Mouse (Mus musculus) kidney, embryonic 14.5 days (tissue): ENCODE results near the gene Slc7a5. TPM values are rescaled to one million over a fixed set of nuclear protein-coding genes. Genes with fewer than 3 reads are reported as not detected.

ENCODE experiments used
- ATAC-seq: fragments of 200-750 bp; cut with Nextera tagmentation; 2 replicates; pipeline ENCODE4 v1.8.0; 2017; ENCODE audit warnings: moderate number of reproducible peaks, mild to moderate bottlenecking, moderate TSS enrichment, moderate library complexity; ENCODE audit not compliant: low FRiP score, low TSS enrichment
- H3K27ac ChIP-seq: fragments of 300-500 bp; sonication (generic); 2 replicates; pipeline ENCODE4 v1.5.1; 2014; ENCODE audit warnings: low read depth, mild to moderate bottlenecking, low read length, moderate library complexity, mixed read lengths
- H3K27me3 ChIP-seq: fragments of 300-500 bp; sonication (generic); 2 replicates; pipeline ENCODE4 v1.6.1; 2014; ENCODE audit warnings: mild to moderate bottlenecking, low read length; ENCODE audit not compliant: control insufficient read depth, insufficient read depth
- H3K36me3 ChIP-seq: fragments of 300-500 bp; sonication (generic); 2 replicates; pipeline ENCODE4 v1.6.1; 2014; ENCODE audit warnings: low read length, mixed read lengths; ENCODE audit not compliant: control insufficient read depth, insufficient read depth
- H3K4me1 ChIP-seq: fragments of 300-500 bp; sonication (generic); 2 replicates; pipeline ENCODE4 v1.6.1; 2014; ENCODE audit warnings: low read length, mixed read lengths; ENCODE audit not compliant: control insufficient read depth, insufficient read depth
- H3K4me2 ChIP-seq: fragments of 300-500 bp; sonication (generic); replicated peaks from 2 replicates; pipeline ENCODE4 v1.6.1; 2014; ENCODE audit warnings: low read depth, mild to moderate bottlenecking, low read length
- H3K4me3 ChIP-seq: fragments of 300-500 bp; sonication (generic); 2 replicates; pipeline ENCODE4 v1.5.1; 2014; ENCODE audit warnings: mild to moderate bottlenecking, low read length
- H3K9ac ChIP-seq: fragments of 300-500 bp; sonication (generic); 2 replicates; pipeline ENCODE4 v1.6.1; 2014; ENCODE audit warnings: low read depth, mild to moderate bottlenecking, low read length, moderate library complexity
- H3K9me3 ChIP-seq: fragments of 300-500 bp; sonication (generic); 2 replicates; pipeline ENCODE4 v1.6.1; 2016; ENCODE audit warnings: low read length; ENCODE audit not compliant: control insufficient read depth
- WGBS: fragments of 180-500 bp; shearing (Covaris S2); extraction: QIAGEN DNeasy Blood & Tissue Kit; methylation state at CpG from one replicate; pipeline ENCODE4 v1.1.7; 2014; 5-methylcytosine and 5-hydroxymethylcytosine counted together
- polyA plus RNA-seq: library from polyadenylated mRNA; unstranded; fragments of >200 nt; fragmentation: Nextera tagmentation; extraction: Ambion mirVana; gene quantifications from 2 replicates; pipeline ENCODE4 v1.2.1, GENCODE M21; 2014

Gene Slc7a5
- polyA plus RNA-seq, 1 experiment from 2014 or later: 25.9 TPM

- ATAC-seq: no peak
- H3K27ac ChIP-seq: no peak overlapping the region
- H3K9ac ChIP-seq: no peak overlapping the region
- H3K9me3 ChIP-seq: no peaks in the 10 kb centered on the region
- no peak overlapping the region for H3K4me2 ChIP-seq
- H3K36me3 ChIP-seq: peaks cover 68% of the 10 kb centered on the region
- H3K4me1 ChIP-seq: no peaks in the 10 kb centered on the region
- H3K4me3 ChIP-seq: no peak overlapping the region
- H3K27me3 ChIP-seq: no peaks in the 10 kb centered on the region
- 92% methylated on average over 6 of the region's 6 CpGs for WGBS
Measured at GRCm38 (mm10) chr8:121885433-121885832, 22.1 kb downstream of the Slc7a5 start.

- Histone ChIP-seq H3K4me3 (no peak overlapping the region), H3K27me3 (no peaks in the 10 kb centered on the region), H3K4me1 (no peaks in the 10 kb centered on the region), H3K36me3 (peaks cover 68% of the 10 kb centered on the region), H3K9ac (no peak overlapping the region), H3K27ac (no peak overlapping the region), H3K4me2 (no peak overlapping the region), H3K9me3 (no peaks in the 10 kb centered on the region)
- 97% methylated on average over 9 of the region's 9 CpGs for WGBS
- ATAC-seq: no peak
Measured at GRCm38 (mm10) chr8:121885001-121885400, 22.5 kb downstream of the Slc7a5 start.

- WGBS: 82% methylated on average over 3 of the region's 3 CpGs
- no peak for ATAC-seq
- Histone ChIP-seq H3K4me1 (no peaks in the 10 kb centered on the region), H3K4me3 (no peak overlapping the region), H3K27ac (no peak overlapping the region), H3K9ac (no peak overlapping the region), H3K27me3 (no peaks in the 10 kb centered on the region), H3K36me3 (peaks cover 68% of the 10 kb centered on the region), H3K9me3 (no peaks in the 10 kb centered on the region), H3K4me2 (no peak overlapping the region)
Measured at GRCm38 (mm10) chr8:121884181-121884580, 23.3 kb downstream of the Slc7a5 start.

- 96% methylated on average over 5 of the region's 5 CpGs for WGBS
- Histone ChIP-seq H3K36me3 (peaks cover 54% of the 10 kb centered on the region), H3K4me3 (no peak overlapping the region), H3K9ac (no peak overlapping the region), H3K9me3 (no peaks in the 10 kb centered on the region), H3K27ac (no peak overlapping the region), H3K27me3 (no peaks in the 10 kb centered on the region), H3K4me1 (no peaks in the 10 kb centered on the region), H3K4me2 (no peak overlapping the region)
- no peak for ATAC-seq
Measured at GRCm38 (mm10) chr8:121881921-121882320, 25.6 kb downstream of the Slc7a5 start.

- H3K9me3 ChIP-seq: no peaks in the 10 kb centered on the region
- no peak for ATAC-seq
- WGBS: 24% methylated on average over 1 of the region's 1 CpGs
- H3K4me3 ChIP-seq: no peak overlapping the region
- H3K36me3 ChIP-seq: peaks cover 43% of the 10 kb centered on the region
- no peaks in the 10 kb centered on the region for H3K27me3 ChIP-seq
- H3K4me1 ChIP-seq: 0 out of 2 replicates have a peak, but pooled peaks cover 1% of the 10 kb centered on the region
- no peak overlapping the region for H3K9ac ChIP-seq
- no peak overlapping the region for H3K4me2 ChIP-seq
- H3K27ac ChIP-seq: no peak overlapping the region
Measured at GRCm38 (mm10) chr8:121880818-121881217, 26.7 kb downstream of the Slc7a5 start.

GRCm38 (mm10) chr8:121879712-121880111 lies 27.8 kb downstream of the Slc7a5 start:
- Histone ChIP-seq H3K9me3 (no peaks in the 10 kb centered on the region), H3K4me2 (no peak overlapping the region), H3K27ac (no peak overlapping the region), H3K36me3 (peaks cover 32% of the 10 kb centered on the region), H3K27me3 (no peaks in the 10 kb centered on the region), H3K9ac (no peak overlapping the region), H3K4me1 (peaks cover 12% of the 10 kb centered on the region), H3K4me3 (no peak overlapping the region)
- 91% methylated on average over 3 of the region's 3 CpGs for WGBS
- ATAC-seq: no peak

- Histone ChIP-seq H3K9me3 (no peaks in the 10 kb centered on the region), H3K9ac (no peak overlapping the region), H3K4me3 (no peak overlapping the region), H3K27me3 (no peaks in the 10 kb centered on the region), H3K4me1 (peaks cover 18% of the 10 kb centered on the region), H3K4me2 (no peak overlapping the region), H3K27ac (no peak overlapping the region), H3K36me3 (peaks cover 15% of the 10 kb centered on the region; the same call in 1 of the 2 replicates)
- ATAC-seq: no peak
- WGBS: 79% methylated on average over 7 of the region's 7 CpGs
Measured at GRCm38 (mm10) chr8:121877828-121878480, 29.5 kb downstream of the Slc7a5 start.

GRCm38 (mm10) chr8:121877212-121877611 lies 30.3 kb downstream of the Slc7a5 start:
- Histone ChIP-seq H3K9ac (no peak overlapping the region), H3K36me3 (peaks cover 7% of the 10 kb centered on the region; the same call in 1 of the 2 replicates), H3K9me3 (no peaks in the 10 kb centered on the region), H3K27me3 (no peaks in the 10 kb centered on the region), H3K27ac (no peak overlapping the region), H3K4me1 (peaks cover 18% of the 10 kb centered on the region), H3K4me2 (no peak overlapping the region), H3K4me3 (no peak overlapping the region)
- no peak for ATAC-seq
- WGBS: 41% methylated on average over 5 of the region's 5 CpGs

- no peak for ATAC-seq
- 67% methylated on average over 9 of the region's 9 CpGs for WGBS
- H3K27ac ChIP-seq: no peak overlapping the region
Measured at GRCm38 (mm10) chr8:121875517-121875916, 32.0 kb downstream of the Slc7a5 start.

More at GRCm38 (mm10) chr8:121875517-121875916, 32.0 kb downstream of the Slc7a5 start:
- no peaks in the 10 kb centered on the region for H3K27me3 ChIP-seq
- no peak overlapping the region for H3K4me3 ChIP-seq
- peaks cover 18% of the 10 kb centered on the region for H3K4me1 ChIP-seq
- H3K36me3 ChIP-seq: no peaks in the 10 kb centered on the region
- no peaks in the 10 kb centered on the region for H3K9me3 ChIP-seq
- no peak overlapping the region for H3K4me2 ChIP-seq
- H3K9ac ChIP-seq: no peak overlapping the region
